In genomic region chr12:8811441-8811871, GRCm38 (mm10) we compare ENCODE assay signal across 8 mouse cellular contexts. TPM values are rescaled to one million over a fixed set of nuclear protein-coding genes. Genes with fewer than 3 reads are reported as not detected.
DNase-seq lines count a peak whose midpoint lies in the region; ATAC-seq lines count a peak whose summit lies in the region.

No protein-coding gene starts in this region.

- peak; percentile 25 to 31 for DNase-seq in adrenal gland, postnatal 36 days
- DNase-seq in adrenal gland, adult 18-20 months (ENCODE audit: low spot score in 2 of 2), result no peak
- peak; percentile 86 to 94 for DNase-seq in kidney, postnatal 25 days
- DNase-seq in thymus, postnatal 25 days, result no peak
- no peak for DNase-seq in gastrocnemius, adult 8-10 months (ENCODE audit: low spot score in 2 of 2)
- DNase-seq in cerebellum, adult 9-10 months, result no peak

- ATAC-seq in granulocyte monocyte progenitor cell, adult 5-6 weeks (replicated peaks; ENCODE audit: poor library complexity, severe bottlenecking), result peak; percentile 49
- ATAC-seq in megakaryocyte, adult 5-6 weeks (ENCODE audit: poor library complexity, severe bottlenecking), result peak; percentile 57

RNA-seq across cellular contexts. Expression of gene Sdc1, which starts 40.3 kb away (rescaled TPM):
- total RNA-seq in adrenal gland, postnatal 36 days (2021), result 10 to 100 TPM; 16.5 to 17.0 TPM
- total RNA-seq in adrenal gland, adult 18-20 months (2021), result 10 to 100 TPM in 1 of 2 experiments, 1 to 10 TPM in 1; 7.6 to 15.9 TPM
- 0.36 and 0.45 TPM in 2 replicates for total RNA-seq in granulocyte monocyte progenitor cell, adult 5-6 weeks (2014; fragmentation: Nextera tagmentation)
- 0.69 and 1.2 TPM in 2 replicates for total RNA-seq in granulocyte monocyte progenitor cell, adult 5-6 weeks (2017)
- 0.55 and 0.83 TPM in 2 replicates for total RNA-seq in megakaryocyte, adult 5-6 weeks (2015)
- 0.77 and 1.2 TPM in 2 replicates for total RNA-seq in megakaryocyte, adult 5-6 weeks (2017)
- 1 to 10 TPM in 3 of 4 experiments, under 1 TPM in 1; 0.82 to 3.1 (median 2.1) TPM for total RNA-seq in gastrocnemius, adult 8-10 months (2022)

Comparison
In these comparisons a context has a peak if more than half of its experiments do, and no peak if none do; other contexts are left out.
1. DNase-seq: peak in adrenal gland, postnatal 36 days (2 of 2) and kidney, postnatal 25 days (2 of 2); none in adrenal gland, adult 18-20 months (0 of 2), thymus, postnatal 25 days (single experiment), gastrocnemius, adult 8-10 months (0 of 2) and cerebellum, adult 9-10 months (single experiment).